Mouse (Mus musculus) layer of hippocampus, adult 18-20 months (tissue): ENCODE results near the gene Zbtb24. TPM values are rescaled to one million over a fixed set of nuclear protein-coding genes. Genes with fewer than 3 reads are reported as not detected.
A peak's percentile ranks its signal among the peaks of the same experiment; 100 is the strongest.

Source experiments
- DNase-seq, 2 experiments: peaks; one replicate each; pipeline ENCODE4 v3.0.0; 2022; ENCODE audit warnings: low spot score in 2 of 2
- total RNA-seq, 2 experiments: library from RNA; stranded (reverse); gene quantifications; 2 replicates each; pipeline ENCODE4 v1.2.3; 2021

Zbtb24 gene
- total RNA-seq, 2 experiments from 2014 or later: 18.5 to 22.2 TPM

GRCm38 (mm10) chr10:41491111-41491510, 40.9 kb downstream of the Zbtb24 start:
- no peak for DNase-seq

GRCm38 (mm10) chr10:41500941-41501340, 50.8 kb downstream of the Zbtb24 start:
- peak in 1 of 2 experiments; percentile 44 for DNase-seq

GRCm38 (mm10) chr10:41504996-41505395, 54.8 kb downstream of the Zbtb24 start:
- DNase-seq: no peak

GRCm38 (mm10) chr10:41505446-41505845, 55.3 kb downstream of the Zbtb24 start:
- DNase-seq: peak; percentile 63 to 88

- no peak for DNase-seq
Observed at GRCm38 (mm10) chr10:41509160-41509559, 59.0 kb downstream of the Zbtb24 start.

- no peak for DNase-seq
Observed at GRCm38 (mm10) chr10:41514301-41514700, 64.1 kb downstream of the Zbtb24 start.

- DNase-seq: no peak
Observed at GRCm38 (mm10) chr10:41514921-41515320, 64.7 kb downstream of the Zbtb24 start.

Other genes starting within 250 kb of the Zbtb24 start
- 10 to 100 TPM; 32.9 to 35.7 TPM for gene Fig4, start 147.1 kb upstream of the Zbtb24 start, total RNA-seq
- gene Ak9, start 146.4 kb upstream of the Zbtb24 start, total RNA-seq: under 1 TPM; 0.20 to 0.25 TPM
- 10 to 100 TPM; 15.2 to 18.0 TPM for gene Mical1, start 25.9 kb downstream of the Zbtb24 start, total RNA-seq
- gene Smpd2, start 40.0 kb downstream of the Zbtb24 start, total RNA-seq: 10 to 100 TPM; 18.7 to 21.8 TPM
- gene Ppil6, start 40.1 kb downstream of the Zbtb24 start, total RNA-seq: 1 to 10 TPM; 3.7 to 5.6 TPM
- gene Cd164, start 69.0 kb downstream of the Zbtb24 start, total RNA-seq: 10 to 100 TPM; 60.7 to 68.2 TPM